Mouse (Mus musculus): ENCODE results near the gene Irf7.

Irf7 gene

DNA sequence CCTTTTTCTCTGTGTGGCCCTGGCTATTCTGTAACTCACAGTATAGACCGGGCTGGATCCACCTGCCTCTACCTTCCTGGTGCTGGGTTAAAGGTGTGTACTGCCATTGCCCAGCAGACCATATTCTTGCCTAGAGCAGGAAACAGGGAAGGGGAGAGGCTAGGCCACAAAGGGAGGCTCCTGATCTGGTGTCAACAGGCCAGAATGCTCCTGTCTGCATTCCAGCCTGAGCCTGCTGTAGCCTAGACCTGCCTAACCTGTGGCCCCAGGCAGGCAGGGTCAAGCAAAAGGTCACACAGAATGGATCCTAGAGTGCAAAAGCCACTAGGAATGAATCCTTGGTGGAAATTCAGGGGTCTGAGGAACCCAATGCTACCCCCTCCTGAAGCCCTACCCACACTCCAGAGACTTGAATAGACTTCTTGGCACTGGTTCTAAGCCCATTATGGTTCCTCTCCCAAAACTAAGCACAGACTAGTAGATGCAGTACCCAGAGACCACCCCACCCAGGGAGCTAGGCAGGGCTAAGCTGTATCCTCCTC is 46.7 kb downstream of the Irf7 start:
- no peak for DNase-seq (ENCODE audit: low spot score)

DNA sequence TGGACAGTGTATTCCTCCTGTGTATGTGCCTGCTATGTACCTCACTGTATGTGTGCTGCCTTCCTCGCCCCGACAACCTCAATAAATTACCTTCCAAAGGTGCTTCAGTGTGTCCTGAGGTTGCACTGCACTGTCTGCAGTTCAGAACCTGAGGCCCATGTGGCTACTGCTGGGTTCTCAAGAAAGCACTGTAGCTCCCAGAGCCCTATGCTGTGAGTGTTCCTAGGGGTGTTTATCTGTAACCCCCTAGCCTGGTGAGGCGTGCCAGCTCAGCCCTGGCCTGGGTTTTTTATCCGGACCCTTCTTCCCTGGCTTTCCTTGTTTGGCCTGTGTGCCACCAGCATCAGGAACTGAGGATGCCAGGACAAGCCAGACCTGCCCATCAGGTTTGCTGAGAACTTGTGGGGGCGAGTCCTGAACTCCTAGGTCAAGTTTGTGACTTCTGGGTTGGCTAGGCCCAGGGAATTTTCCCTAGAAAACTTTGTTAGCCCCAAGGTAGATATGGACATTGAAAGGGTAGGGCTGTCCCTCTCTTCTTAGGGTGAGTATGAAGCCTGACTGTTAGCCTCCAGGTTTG is 47.6 kb downstream of the Irf7 start:
- peak; percentile 6 for DNase-seq (ENCODE audit: low spot score)

- DNase-seq (ENCODE audit: low spot score): no peak
These were observed 48.1 kb downstream of the Irf7 start for GRCm38 (mm10) chr7:141218141-141218540.

- DNase-seq (ENCODE audit: low spot score): peak; percentile 12
These were observed 48.8 kb downstream of the Irf7 start for GRCm38 (mm10) chr7:141217343-141218013.

DNA sequence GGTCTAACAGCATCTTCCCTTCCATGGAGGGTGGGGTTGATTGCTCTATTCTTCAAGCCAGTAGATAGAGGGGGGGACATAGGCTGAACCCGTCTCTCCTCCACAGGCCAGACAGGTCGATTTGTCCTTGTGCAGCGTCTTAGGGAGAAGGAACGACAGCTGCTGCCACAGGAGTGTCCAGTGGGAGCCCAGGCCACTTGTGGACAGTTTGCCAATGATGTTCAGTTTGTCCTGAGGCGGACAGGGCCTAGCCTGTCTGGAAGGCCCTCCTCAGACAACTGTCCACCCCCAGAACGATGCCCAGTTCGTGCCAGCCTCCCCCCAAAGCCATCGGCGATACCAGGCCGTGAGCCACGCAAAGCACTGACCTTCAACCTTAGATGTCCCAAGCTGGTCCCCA is 49.4 kb downstream of the Irf7 start:
- peak; percentile 8 for DNase-seq (ENCODE audit: low spot score)

- DNase-seq (ENCODE audit: low spot score): no peak
These were observed 50.2 kb downstream of the Irf7 start for GRCm38 (mm10) chr7:141215880-141216733.

GRCm38 (mm10) chr7:141215101-141215879 is 51.0 kb downstream of the Irf7 start, which contains the start of gene Rassf7:
Gene Rassf7 (plus strand): TSS chr7:141215860.
- DNase-seq (ENCODE audit: low spot score): peak; percentile 97

DNA sequence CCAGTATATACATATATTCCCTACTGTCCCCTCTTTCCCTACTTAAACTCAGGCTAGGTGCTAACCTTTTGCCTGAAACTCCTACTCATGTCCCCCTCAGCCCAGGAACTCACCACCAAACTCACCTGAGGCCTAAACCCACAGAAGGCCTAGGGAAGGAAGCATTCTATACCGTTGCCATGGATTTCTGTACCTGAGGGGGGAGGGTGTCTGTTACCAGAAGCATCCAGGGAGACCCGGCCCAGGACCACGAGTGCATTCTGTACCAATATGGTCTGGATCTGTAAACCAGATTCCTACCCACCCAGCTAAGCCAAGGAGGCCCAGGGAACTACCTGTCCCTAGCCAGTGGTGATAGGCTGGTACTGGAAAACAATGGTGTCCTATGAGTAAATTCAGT is 52.0 kb downstream of the Irf7 start:
- DNase-seq (ENCODE audit: low spot score): no peak

GRCm38 (mm10) chr7:141213605-141214235 is 52.6 kb downstream of the Irf7 start, which contains the start of gene Lmntd2:
Gene Lmntd2 (minus strand): TSS chr7:141214080.
- peak; percentile 6 for DNase-seq (ENCODE audit: low spot score)

DNA sequence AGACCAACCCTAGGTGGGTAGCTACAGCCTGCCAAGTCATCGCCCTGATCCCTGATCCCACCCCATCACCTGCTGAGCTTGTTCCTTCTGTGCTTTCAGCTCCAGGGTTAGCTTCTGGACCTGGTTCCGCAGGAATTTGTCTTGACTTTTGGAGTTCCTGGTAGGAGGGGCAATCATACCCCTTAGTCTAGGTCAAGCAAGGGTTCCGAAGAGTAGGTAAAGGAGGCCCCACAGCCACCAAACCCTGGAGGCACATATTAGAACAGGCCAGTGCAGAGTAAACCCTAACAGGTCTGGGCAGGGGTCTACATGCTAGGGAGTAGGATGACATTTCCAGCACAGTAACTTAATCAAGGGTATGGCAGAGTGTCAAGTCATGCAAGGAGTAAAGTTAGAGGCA is 53.1 kb downstream of the Irf7 start:
- no peak for DNase-seq (ENCODE audit: low spot score)

Data from testis, postnatal 14 days (tissue).